Mouse (Mus musculus) small intestine, adult 2 months (tissue): ENCODE measurements at regions not wholly inside any gene's neighbourhood (a gene's known extent, or its start where the extent isn't known, plus 50 kb on each side); places are given as distances from the start of the nearest gene placed in this dataset.

Source experiments
- CTCF ChIP-seq: fragments of 200-500 bp; IDR thresholded peaks from 2 replicates; pipeline ENCODE4 v1.5.1; 2012; ENCODE audit warnings: low read depth, mild to moderate bottlenecking, control low read depth, inconsistent platforms, low read length, moderate library complexity, mixed read lengths; ENCODE audit not compliant: insufficient replicate concordance, insufficient read length; ENCODE audit errors: extremely low read depth
- POLR2A ChIP-seq: fragments of 200-500 bp; IDR thresholded peaks from 2 replicates; pipeline ENCODE4 v1.6.1; 2012; ENCODE audit warnings: low read depth, mild to moderate bottlenecking, control low read depth, inconsistent platforms, low read length, moderate library complexity

GRCm38 (mm10) chr1:63903620-63904019, 134.6 kb upstream of the 4933402D24Rik start:
- no peak for TF ChIP-seq POLR2A
- TF ChIP-seq CTCF: no peak
